Mouse (Mus musculus): ENCODE data around the gene Adgrb3.
"Not testable (repeated sequence)": the region's sequence is repeated elsewhere in the genome, so short reads cannot be mapped to it uniquely, and the experiment has no call there.

The Adgrb3 gene

GRCm38 (mm10) chr1:25510321-25511055 is 319.0 kb downstream of the Adgrb3 start:
- DNase-seq (ENCODE audit: low spot score), result peak; percentile 60

GRCm38 (mm10) chr1:25504313-25504712 is 325.2 kb downstream of the Adgrb3 start:
- DNase-seq (ENCODE audit: low spot score), result peak; percentile 68

GRCm38 (mm10) chr1:25503524-25503923 is 326.0 kb downstream of the Adgrb3 start:
- DNase-seq (ENCODE audit: low spot score), result no peak

- DNase-seq (ENCODE audit: low spot score), result no peak
Observed at GRCm38 (mm10) chr1:25495202-25495914, 334.1 kb downstream of the Adgrb3 start.

- DNase-seq (ENCODE audit: low spot score), result no peak
Observed at GRCm38 (mm10) chr1:25491503-25491902, 338.0 kb downstream of the Adgrb3 start.

- DNase-seq (ENCODE audit: low spot score), result no peak
Observed at GRCm38 (mm10) chr1:25490174-25490573, 339.3 kb downstream of the Adgrb3 start.

- no peak for DNase-seq (ENCODE audit: low spot score)
Observed at GRCm38 (mm10) chr1:25475699-25476098, 353.8 kb downstream of the Adgrb3 start.

GRCm38 (mm10) chr1:25474469-25474868 is 355.0 kb downstream of the Adgrb3 start:
- DNase-seq (ENCODE audit: low spot score), result peak; percentile 12

- not testable (repeated sequence) for DNase-seq (ENCODE audit: low spot score)
Observed at GRCm38 (mm10) chr1:25471612-25472011, 357.9 kb downstream of the Adgrb3 start.

GRCm38 (mm10) chr1:25462612-25463011 is 366.9 kb downstream of the Adgrb3 start:
- DNase-seq (ENCODE audit: low spot score), result no peak

- DNase-seq (ENCODE audit: low spot score), result peak; percentile 40
Observed at GRCm38 (mm10) chr1:25435506-25435905, 394.0 kb downstream of the Adgrb3 start.

- peak; percentile 34 for DNase-seq (ENCODE audit: low spot score)
Observed at GRCm38 (mm10) chr1:25430219-25430862, 399.2 kb downstream of the Adgrb3 start.

- peak; percentile 68 for DNase-seq (ENCODE audit: low spot score)
Observed at GRCm38 (mm10) chr1:25420701-25421100, 408.8 kb downstream of the Adgrb3 start.

- peak; percentile 46 for DNase-seq (ENCODE audit: low spot score)
Observed at GRCm38 (mm10) chr1:25419378-25419777, 410.1 kb downstream of the Adgrb3 start.

- peak; percentile 22 for DNase-seq (ENCODE audit: low spot score)
Observed at GRCm38 (mm10) chr1:25415084-25415483, 414.4 kb downstream of the Adgrb3 start.

GRCm38 (mm10) chr1:25364186-25364585 is 465.3 kb downstream of the Adgrb3 start:
- DNase-seq (ENCODE audit: low spot score), result no peak

GRCm38 (mm10) chr1:25358554-25358953 is 471.0 kb downstream of the Adgrb3 start:
- no peak for DNase-seq (ENCODE audit: low spot score)

GRCm38 (mm10) chr1:25355486-25355885 is 474.0 kb downstream of the Adgrb3 start:
- DNase-seq (ENCODE audit: low spot score), result no peak

- DNase-seq (ENCODE audit: low spot score), result no peak
Observed at GRCm38 (mm10) chr1:25344876-25345275, 484.6 kb downstream of the Adgrb3 start.

- no peak for DNase-seq (ENCODE audit: low spot score)
Observed at GRCm38 (mm10) chr1:25325406-25325805, 504.1 kb downstream of the Adgrb3 start.

GRCm38 (mm10) chr1:25317142-25317541 is 512.4 kb downstream of the Adgrb3 start:
- no peak for DNase-seq (ENCODE audit: low spot score)

- no peak for DNase-seq (ENCODE audit: low spot score)
Observed at GRCm38 (mm10) chr1:25312344-25312743, 517.2 kb downstream of the Adgrb3 start.

- DNase-seq (ENCODE audit: low spot score), result no peak
Observed at GRCm38 (mm10) chr1:25310066-25310465, 519.4 kb downstream of the Adgrb3 start.
